Mouse (Mus musculus): ENCODE measurements at regions not wholly inside any gene's neighbourhood (a gene's known extent, or its start where the extent isn't known, plus 50 kb on each side); places are given as distances from the start of the nearest gene placed in this dataset.

DNA sequence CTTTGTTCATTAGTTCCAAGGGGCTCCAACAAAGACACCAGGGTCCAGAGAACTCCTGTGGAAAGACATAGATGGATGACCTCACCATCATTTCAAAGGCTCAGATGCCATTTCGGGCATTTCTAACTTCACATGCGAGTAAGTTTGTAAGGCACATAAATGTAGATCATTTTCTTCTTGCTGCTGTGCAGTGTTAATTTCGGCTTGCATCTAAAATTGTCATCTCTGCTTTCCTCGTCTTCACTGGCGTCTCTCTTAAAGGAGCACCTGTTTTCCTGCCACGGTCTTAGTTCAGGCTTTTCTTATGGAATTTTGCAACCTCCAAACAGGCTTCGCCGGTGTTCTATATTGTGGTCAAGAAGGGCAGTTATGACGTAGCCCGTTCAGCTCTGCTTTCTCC, 280.6 kb upstream of the Prickle1 start:
- TF ChIP-seq CTCF (conservative IDR thresholded peaks at IDR 0.05; ENCODE audit: low read length) (no peak), NANOG (IDR thresholded peaks at IDR 0.05; ENCODE audit: borderline replicate concordance, low read length) (no peak), POU5F1 (IDR thresholded peaks at IDR 0.05; ENCODE audit: borderline replicate concordance, low read length) (no peak)

All from E14TG2a.4 (cell line).